Mouse (Mus musculus) spleen, postnatal 36 days (tissue): ENCODE measurements around the gene Cpa4.

ENCODE experiments used
- DNase-seq, 2 experiments: peaks; one replicate each; pipeline ENCODE4 v3.0.0; 2022; ENCODE audit warnings: low spot score in 2 of 2, mixed read lengths in 1 of 2

Gene Cpa4

GRCm38 (mm10) chr6:30628152-30628551 lies 60.0 kb downstream of the Cpa4 start:
- DNase-seq: no peak

GRCm38 (mm10) chr6:30629989-30630388 lies 61.8 kb downstream of the Cpa4 start:
- DNase-seq: no peak

- no peak for DNase-seq
Measured at GRCm38 (mm10) chr6:30635361-30635862, 67.2 kb downstream of the Cpa4 start.

DNA sequence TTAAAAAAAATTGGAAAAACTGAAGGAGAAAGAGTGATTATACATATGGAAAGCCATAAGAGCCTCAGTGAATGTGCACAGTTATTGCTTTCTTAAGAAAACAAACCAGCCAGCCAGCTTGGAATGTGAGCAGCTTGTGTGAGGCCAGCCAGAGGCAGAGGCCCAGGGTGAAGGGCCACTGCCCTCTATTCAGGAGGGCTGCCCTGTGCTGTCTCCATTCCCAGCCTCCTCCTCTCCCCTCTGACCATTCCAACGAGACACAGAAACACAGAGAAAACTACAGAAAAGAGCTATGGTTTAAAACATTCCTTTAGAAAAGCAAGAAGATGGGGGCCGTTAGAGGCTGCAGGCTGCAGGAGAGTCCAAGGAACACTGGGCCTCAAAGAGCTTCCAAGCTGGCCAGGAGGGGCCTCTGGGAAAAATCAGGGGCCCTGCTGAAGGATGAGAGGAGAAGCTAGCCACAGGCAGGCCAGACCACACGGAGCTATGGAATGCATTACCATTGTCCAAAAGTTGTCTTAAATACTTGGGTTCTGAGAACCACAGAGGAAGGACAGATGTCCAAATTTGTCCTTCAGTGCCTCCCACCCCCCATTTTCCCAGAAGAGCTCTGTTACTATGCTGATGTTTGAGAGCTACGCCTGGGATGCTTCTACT lies 68.1 kb downstream of the Cpa4 start:
- no peak for DNase-seq

- DNase-seq: peak in 1 of 2 experiments; percentile 18
Measured at GRCm38 (mm10) chr6:30638674-30639268, 70.6 kb downstream of the Cpa4 start, which contains the start of gene Cpa1. Cpa1 (plus strand) TSS chr6:30639218.
